Mouse (Mus musculus): ENCODE measurements around the gene Tgfb3.
A peak's percentile ranks its signal among the peaks of the same experiment; 100 is the strongest.

Tgfb3 gene

DNA sequence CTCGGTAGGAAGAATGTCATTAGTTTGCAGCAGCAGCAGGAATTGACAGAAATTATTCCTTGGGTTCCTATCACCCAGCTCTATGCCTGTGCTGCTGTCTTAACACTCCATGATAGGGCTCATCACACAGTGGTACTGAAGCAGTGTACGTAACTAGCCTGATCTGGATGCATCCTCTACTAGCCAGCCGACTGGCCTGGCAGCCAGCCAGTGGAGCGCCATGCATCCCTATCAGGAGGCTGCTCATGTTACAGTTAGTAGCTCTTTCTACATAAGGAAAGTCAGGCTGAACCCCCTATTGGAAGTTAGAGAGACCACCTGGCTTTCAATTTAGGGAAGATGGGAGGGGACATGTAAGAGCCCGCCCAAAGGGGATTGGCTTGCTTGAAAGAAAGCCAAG, 51.8 kb downstream of the Tgfb3 start:
- peak; percentile 31 for DNase-seq

DNA sequence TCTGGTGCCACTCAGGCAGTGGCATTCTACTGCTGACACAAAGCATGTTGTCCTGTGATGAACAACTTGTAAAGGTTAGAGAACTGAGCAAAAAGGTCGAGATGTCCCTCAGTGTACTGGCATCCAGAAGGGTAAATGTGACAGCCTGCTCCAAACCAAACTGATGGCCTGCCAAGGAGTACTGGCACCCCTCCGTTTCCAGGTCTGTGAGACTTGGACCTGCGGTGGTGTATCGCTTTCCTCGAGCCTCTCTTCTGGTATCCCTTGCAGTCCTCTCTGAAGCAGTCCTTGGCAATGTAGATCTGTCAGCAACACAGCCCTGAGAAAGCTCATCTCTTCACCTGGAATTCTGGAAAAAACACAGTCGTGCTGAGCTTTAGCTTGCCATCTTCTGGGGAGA, 53.4 kb downstream of the Tgfb3 start:
- peak; percentile 71 for DNase-seq

DNA sequence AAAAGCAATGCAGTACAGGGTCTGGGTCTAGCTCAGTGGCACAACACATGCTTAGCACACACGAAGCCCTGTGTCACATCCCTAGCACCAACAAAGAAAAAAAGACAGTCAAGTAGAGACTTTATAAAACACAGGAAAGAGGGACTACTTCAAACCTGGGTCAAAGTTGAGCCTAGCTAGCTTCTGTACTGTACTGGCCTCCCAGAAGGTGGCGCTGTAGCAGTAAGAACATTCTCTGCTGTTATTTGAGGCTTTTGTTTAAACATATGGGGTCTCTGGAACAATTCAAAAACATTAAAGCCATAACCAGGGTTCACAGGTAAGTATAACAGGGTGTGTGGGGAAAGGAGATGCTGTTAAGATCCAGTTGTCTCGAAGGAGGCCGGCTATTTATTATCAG, 54.4 kb downstream of the Tgfb3 start:
- peak; percentile 35 for DNase-seq

DNA sequence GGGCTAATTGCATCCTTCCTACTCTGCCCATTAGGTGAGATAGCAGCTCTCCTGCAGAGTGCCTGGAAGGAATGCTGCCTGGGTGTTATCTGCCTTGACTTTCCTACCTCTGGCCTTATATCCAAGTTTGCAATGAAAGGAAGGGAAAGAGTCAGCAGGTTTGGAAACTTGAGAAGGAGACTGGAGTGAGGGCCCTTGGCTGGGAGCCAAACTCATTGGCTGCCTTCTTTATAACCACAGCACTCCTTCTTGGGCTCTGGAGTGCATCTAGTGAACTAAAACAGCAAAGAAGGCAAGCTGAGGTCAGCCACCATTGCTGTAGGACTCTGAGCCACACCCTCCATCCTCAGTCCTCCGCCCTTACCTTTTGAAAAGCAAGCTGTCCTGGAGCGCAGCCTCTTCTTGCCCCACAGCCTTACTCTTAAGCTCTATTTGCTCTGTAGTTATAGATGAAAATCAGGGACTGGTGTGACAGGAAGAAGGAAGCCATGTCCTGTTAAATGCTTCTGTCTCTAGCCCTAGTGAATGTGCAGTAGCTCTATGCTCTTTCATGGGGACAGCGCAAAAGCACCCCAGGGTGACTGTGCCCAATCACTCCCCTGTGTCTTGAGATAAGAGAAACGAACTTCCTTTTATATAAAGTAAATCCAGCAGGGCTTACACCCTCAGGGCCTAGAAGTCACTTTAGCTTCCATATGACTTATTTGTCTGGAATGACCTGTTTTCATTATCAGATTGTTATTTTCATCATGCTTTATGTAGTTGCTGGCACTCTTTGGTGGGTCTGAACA, 55.6 kb downstream of the Tgfb3 start:
- DNase-seq: no peak

DNA sequence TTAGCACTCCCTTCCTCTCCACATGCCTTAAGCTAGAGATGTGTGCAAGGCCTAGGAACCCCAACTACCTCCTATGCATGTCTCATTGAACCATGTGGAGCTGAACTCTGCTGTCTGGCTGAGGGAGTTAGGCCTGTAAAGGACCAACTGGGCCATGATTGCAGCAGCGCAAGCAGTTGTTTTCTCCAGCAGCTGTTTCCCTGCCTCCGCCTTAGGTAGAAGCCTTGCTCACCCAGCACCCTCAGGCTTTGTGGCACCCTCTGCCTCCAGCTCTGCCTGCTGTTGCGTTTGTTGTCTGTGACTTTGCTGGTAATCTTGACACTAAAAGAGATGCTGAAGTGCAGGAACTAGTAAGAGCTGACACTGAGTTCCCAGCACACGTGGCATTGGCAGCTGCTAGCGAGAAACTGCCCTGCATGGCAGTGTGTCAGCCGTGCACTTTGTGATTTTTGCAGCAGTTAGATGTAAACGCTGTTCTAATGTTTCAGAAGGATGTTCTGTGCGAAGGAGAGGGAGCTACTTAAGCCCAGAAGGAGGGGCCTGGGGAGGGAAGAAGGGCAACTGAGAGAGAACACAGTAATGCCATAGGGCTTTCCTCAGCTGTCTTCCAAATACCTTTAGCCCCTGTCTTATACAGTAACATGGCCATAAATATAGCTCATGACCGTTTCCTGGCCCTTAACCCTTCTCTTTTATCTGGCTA, 56.4 kb downstream of the Tgfb3 start:
- DNase-seq: no peak

DNA sequence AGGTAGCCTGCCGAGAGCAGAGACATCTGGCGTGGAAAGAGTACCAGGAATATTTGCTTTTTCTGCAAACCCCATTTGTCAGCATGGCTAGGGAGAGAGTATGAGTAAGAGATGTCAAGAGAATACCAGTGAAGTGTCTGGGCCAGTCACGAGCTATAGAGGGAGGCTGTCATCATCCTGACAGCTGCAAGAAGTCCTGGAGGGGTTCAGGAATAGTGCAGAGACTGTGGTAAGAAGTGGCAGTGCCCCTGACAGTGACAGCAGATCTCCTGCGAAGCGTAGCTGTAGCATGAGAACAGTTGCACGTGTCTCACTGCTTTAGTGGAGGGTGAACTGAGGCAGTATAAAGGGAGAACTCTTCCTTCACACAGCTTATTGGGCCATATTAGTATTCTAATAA, 57.3 kb downstream of the Tgfb3 start:
- DNase-seq: no peak

DNA sequence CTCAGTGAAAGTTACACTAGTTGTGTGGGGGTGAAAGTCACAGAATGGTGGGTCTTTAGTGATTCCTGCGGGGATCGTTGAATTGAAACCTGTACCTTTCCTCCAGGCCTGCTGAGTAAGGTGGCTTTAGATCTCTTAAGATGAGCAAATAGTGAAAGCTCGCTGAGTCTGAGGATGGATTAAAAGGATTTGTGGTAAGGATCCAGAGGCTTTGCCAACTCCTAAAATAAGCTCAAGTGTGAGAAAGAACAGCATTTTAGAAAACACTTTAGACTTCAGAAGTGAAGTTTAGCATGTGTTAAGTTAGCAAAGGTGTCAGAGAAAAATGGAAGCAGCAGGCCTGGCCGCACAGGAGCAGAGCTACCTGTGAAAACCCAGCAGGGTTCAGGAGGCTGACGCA, 61.5 kb downstream of the Tgfb3 start:
- no peak for DNase-seq

DNA sequence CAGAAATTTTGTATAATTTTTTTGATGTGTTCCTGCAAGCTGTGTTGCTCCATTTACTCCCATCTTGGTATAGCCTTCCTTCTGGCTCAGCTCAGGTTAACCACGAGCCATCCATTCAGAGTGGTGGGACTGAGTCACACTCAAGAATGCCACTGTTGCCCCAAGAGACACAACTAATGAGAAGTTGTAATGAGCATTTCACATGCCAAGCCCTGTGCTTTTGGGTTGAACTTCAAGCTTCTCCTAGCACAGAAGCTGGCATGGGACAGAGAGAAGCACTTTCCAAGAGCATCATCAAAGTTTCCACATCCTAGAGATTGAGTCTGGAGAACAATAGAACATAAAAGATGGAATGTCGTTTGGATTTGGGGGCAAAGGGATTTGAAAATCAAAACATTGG, 63.7 kb downstream of the Tgfb3 start:
- no peak for DNase-seq

DNA sequence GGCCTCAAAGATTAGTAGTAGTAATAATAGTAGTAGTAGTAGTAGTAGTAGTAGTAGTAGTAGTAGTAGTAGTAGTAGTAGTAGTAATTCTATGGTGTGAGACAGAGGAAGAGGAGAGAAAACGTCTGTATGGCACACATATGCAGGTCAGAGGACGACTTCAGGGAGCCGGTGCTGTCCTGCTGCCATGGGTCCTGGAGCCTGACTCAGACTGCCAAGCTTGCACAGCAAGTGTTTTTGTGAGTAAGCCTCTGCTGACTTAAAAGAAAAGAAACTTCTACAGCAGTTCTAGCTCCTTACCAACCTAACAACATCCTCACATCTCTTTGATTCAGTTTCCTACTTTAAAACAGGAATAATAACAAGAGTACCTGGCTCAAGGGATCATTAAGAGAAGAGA, 64.2 kb downstream of the Tgfb3 start:
- no peak for DNase-seq

DNA sequence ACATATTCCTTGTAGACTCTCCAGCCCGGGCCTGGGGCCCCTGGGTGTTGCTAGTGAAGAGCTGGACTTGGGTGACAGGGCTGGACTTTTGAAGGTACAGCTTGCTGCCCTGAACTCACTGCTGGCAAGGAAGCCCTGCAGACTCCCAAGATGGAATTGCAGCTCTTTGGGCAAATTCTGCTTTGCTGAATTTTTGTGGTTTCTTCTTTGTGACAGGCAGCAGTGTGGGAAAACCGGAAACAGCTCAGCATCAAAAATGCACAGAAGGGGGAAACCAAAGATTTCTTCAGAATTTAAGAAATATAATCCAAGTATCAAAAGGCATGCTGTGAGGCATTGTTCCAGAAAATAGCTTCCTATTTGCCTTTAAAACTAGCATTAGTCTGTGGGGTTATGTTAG, 64.7 kb downstream of the Tgfb3 start:
- DNase-seq: no peak

DNA sequence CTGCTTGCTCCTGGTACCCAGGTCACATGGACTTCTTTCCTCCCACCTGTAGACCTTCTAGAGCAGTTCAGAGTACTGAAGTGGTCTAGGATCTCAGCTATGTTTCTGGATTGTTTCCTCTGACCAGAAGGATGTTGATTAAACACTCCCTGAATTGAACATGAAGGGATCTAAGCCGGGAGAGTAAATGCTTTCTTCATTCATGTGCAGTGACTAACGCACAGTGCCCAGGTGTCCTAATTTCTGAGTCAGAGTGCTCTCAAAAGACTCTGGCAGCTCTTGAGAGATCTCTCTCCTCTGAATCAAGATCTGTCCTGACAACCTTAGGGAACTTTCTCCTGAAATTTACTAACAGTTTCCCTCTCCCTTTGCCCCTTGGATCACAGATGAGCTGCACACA, 66.6 kb downstream of the Tgfb3 start:
- DNase-seq: no peak

DNA sequence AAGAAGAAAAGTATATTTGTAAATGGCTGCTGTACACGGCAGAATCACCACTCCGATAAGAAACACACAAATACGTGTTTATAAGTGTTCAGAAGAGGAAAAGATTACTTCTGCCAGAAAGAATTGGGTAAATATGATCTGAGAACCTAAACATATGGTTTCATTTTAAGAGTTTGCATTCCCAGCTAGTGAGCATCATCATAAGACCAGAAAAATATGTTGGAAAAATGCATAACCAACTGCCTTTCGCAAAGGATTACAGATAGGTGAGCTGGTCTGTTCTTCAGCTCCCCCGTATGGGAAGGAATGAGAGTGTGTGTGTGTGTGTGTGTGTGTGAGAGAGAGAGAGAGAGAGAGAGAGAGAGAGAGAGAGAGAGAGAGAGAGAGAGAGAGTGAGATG, 68.2 kb downstream of the Tgfb3 start:
- no peak for DNase-seq

DNA sequence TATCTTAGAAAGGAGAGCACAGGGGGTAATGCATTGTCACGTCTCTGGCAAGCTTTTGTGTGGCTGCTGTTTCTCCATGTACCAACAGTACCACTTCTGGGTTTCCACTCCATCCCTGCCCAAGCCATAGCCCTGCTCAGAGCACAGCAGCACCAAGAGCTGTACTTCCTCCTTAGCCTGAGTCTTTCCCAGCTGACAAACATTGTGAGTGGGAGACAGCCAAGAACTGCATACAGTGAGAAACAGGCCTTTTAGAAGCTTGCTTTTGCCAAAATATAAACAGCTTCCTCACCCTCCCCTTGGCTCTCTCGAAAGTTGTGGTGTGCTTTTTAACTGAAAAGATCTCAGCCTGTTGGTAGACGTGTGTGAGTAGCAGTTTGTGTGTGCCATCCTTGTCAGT, 71.5 kb downstream of the Tgfb3 start:
- no peak for DNase-seq

Data from cerebellum, adult 8-10 months (tissue).